Mouse (Mus musculus): ENCODE results near the gene Map3k5. TPM values are rescaled to one million over a fixed set of nuclear protein-coding genes. Genes with fewer than 3 reads are reported as not detected.
A peak's percentile ranks its signal among the peaks of the same experiment; 100 is the strongest.
"Not testable (repeated sequence)": the region's sequence is repeated elsewhere in the genome, so short reads cannot be mapped to it uniquely, and the experiment has no call there.

Map3k5 gene
- polyA plus RNA-seq, 1 experiment from 2014 or later: 0.83 TPM

DNA sequence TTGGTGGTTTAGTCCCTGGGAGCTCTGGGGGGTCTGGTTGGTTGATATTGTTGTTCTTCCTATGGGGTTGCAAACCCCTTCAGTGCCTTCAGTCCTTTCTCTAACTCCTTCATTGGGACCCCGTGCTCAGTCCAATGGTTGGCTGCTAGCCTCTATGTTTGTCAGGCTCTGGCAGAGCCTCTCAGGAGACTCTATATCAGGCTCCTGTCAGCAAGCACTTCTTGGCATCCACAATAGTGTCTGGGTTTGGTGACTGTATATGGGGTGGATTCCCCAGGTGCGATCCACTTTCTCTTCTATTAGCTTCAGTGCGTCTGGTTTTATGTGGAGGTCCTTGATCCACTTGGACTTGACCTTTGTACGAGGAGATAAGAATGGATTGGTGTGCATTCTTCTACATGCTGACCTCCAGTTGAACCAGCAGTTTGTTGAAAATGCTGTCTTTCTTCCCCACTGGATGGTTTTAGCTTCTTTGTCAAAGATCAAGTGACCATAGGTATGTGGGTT lies 7.8 kb upstream of the Map3k5 start:
- ATAC-seq (ENCODE audit: low read depth); H3K27ac ChIP-seq (ENCODE audit: low read length); H3K36me3 ChIP-seq (ENCODE audit: control insufficient read depth, insufficient read depth); H3K9me3 ChIP-seq (replicated peaks; ENCODE audit: control insufficient read depth, low read length); H3K4me2 ChIP-seq (ENCODE audit: low read depth, low read length); H3K27me3 ChIP-seq (ENCODE audit: control insufficient read depth, insufficient read depth, low read depth, low read length); H3K4me1 ChIP-seq (ENCODE audit: control insufficient read depth, low read depth, low read length); H3K9ac ChIP-seq (ENCODE audit: low read depth, low read length); H3K4me3 ChIP-seq (ENCODE audit: low read depth, low read length): not testable (repeated sequence)
- 74% methylated on average over 4 of the region's 4 CpGs for WGBS (ENCODE audit: insufficient replicate concordance)

DNA sequence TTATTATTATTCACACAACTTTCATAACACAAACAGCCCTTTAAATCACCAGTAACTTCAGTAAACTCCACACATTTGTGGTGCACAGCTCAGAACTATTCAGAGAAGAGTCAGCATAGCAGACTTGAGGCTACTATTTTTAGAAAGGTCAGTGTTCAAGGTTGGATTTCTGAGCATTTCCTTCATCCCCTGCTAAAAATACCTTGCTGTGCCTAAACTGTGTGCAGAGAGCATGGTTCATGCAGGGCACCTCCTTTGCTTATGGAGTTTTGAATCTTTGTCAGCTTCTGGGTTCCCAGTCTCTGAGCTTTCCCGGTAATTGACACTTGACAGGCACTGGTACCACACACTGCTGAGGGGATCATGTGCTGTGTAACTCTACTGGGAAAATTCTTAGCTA lies 6.1 kb upstream of the Map3k5 start:
- H3K27ac ChIP-seq (ENCODE audit: low read length): no peak overlapping the region
- H3K36me3 ChIP-seq (ENCODE audit: control insufficient read depth, insufficient read depth): no peaks in the 10 kb centered on the region
- ATAC-seq (ENCODE audit: low read depth): no peak
- no peak overlapping the region for H3K4me2 ChIP-seq (ENCODE audit: low read depth, low read length)
- peaks cover 9% of the 10 kb centered on the region for H3K27me3 ChIP-seq (ENCODE audit: control insufficient read depth, insufficient read depth, low read depth, low read length)
- H3K9ac ChIP-seq (ENCODE audit: low read depth, low read length): no peak overlapping the region
- H3K4me1 ChIP-seq (ENCODE audit: control insufficient read depth, low read depth, low read length): no peaks in the 10 kb centered on the region
- WGBS (ENCODE audit: insufficient replicate concordance): 70% methylated on average over 1 of the region's 1 CpGs
- H3K9me3 ChIP-seq (replicated peaks; ENCODE audit: control insufficient read depth, low read length): no peaks in the 10 kb centered on the region
- H3K4me3 ChIP-seq (ENCODE audit: low read depth, low read length): no peak overlapping the region

DNA sequence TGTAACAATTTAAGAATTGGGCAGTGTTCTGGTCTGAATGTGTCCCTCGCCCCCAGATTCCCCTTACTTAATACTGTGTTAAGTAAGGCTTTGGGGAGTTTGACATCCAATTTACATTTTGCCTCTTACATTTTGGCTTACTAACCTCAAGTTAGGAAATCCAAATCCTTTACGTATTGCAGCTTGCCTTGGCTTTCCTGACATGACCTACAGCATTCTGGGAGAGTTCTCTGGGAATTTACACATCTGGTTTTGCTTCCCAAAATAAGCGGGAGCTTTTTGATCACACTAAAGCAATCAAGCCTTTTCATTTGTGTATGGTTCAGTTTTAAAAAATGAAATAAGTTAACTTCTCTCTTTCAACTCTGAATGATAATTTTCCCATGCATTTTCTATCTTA lies 1.3 kb upstream of the Map3k5 start:
- Histone ChIP-seq H3K4me2 (ENCODE audit: low read depth, low read length) (peak overlapping the region; percentile 77), H3K27me3 (ENCODE audit: control insufficient read depth, insufficient read depth, low read depth, low read length) (peaks cover 31% of the 10 kb centered on the region), H3K9ac (ENCODE audit: low read depth, low read length) (no peak overlapping the region), H3K4me3 (ENCODE audit: low read depth, low read length) (no peak overlapping the region), H3K27ac (ENCODE audit: low read length) (no peak overlapping the region), H3K9me3 (replicated peaks; ENCODE audit: control insufficient read depth, low read length) (no peaks in the 10 kb centered on the region), H3K36me3 (ENCODE audit: control insufficient read depth, insufficient read depth) (no peaks in the 10 kb centered on the region), H3K4me1 (ENCODE audit: control insufficient read depth, low read depth, low read length) (no peaks in the 10 kb centered on the region; the same call in none of the 2 replicates)
- whole genome bisulfite sequencing (ENCODE audit: insufficient replicate concordance): 36% methylated on average over 3 of the region's 3 CpGs
- ATAC-seq (ENCODE audit: low read depth): no peak

DNA sequence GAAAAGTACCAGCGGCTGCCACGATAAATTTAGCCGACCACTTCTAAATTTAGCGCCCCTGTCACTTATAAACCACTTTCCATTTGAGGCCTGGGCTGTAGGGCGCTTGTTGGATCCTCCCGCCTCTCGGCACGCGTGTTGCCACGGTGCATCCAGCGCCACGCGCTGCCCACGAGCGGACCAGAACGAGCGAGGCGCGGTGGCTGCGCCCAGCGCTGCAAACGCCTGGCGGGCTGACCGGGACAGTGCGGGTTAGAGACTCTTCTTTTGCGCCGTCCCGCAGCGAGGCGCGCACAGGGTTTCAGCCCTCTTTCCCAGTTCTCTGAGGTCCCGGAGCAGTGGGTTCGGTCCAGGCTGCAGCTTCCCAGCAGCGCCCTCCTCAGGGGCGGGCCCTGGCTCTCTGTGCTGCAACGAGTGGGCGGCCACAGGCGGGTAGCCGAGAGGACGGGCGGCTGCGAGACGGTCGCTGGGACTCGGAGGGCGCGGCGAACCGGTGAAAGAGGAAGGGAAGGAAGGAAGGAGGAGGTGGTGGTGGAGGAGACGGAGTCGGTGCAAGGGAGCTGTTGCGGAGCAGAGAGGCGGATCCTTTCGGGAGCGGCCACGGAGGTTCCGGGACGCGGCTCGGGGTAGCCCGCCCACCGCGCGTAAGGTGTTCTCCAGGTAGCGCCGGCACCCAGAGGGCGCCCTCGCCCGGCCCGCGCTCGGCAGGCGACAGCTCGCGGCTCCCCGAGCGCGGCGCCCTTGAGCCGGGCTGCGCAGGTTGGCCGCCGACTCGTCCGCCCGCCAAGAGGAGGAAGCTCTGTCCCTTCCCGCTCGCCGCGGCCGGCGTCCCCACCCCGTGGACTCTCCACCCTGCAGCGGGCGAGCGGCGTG lies 525 bp upstream of the Map3k5 start:
- Histone ChIP-seq H3K4me3 (ENCODE audit: low read depth, low read length) (peak overlapping the region; percentile 69), H3K4me2 (ENCODE audit: low read depth, low read length) (peak overlapping the region; percentile 77), H3K9ac (ENCODE audit: low read depth, low read length) (peak overlapping the region; percentile 66), H3K27me3 (ENCODE audit: control insufficient read depth, insufficient read depth, low read depth, low read length) (peaks cover 31% of the 10 kb centered on the region), H3K27ac (ENCODE audit: low read length) (peak overlapping the region; percentile 72), H3K4me1 (ENCODE audit: control insufficient read depth, low read depth, low read length) (peaks cover 3% of the 10 kb centered on the region), H3K36me3 (ENCODE audit: control insufficient read depth, insufficient read depth) (no peaks in the 10 kb centered on the region), H3K9me3 (replicated peaks; ENCODE audit: control insufficient read depth, low read length) (no peaks in the 10 kb centered on the region)
- under 1% methylated on average over 88 of the region's 97 CpGs for WGBS (ENCODE audit: insufficient replicate concordance)
- peak; percentile 83 for ATAC-seq (ENCODE audit: low read depth)

DNA sequence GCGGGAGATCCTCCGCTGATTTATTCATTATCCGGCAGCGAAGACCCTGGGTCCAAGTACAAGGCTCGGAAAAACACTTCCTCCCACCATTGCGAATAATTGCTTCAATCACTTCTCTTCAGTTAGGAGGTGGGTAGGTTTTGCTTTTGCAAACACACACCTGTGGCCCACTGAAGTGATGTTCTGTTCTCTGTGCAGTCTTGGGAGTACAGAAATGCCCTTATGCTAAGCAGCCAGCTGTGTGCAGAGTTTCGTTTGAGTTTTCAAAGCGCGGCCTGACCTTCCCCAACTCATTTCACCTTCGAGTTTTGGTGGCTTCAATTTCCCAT lies 987 bp downstream of the Map3k5 start:
- ATAC-seq (ENCODE audit: low read depth): no peak
- H3K27ac ChIP-seq (ENCODE audit: low read length): no peak overlapping the region
- WGBS (ENCODE audit: insufficient replicate concordance): 6% methylated on average over 10 of the region's 10 CpGs

DNA sequence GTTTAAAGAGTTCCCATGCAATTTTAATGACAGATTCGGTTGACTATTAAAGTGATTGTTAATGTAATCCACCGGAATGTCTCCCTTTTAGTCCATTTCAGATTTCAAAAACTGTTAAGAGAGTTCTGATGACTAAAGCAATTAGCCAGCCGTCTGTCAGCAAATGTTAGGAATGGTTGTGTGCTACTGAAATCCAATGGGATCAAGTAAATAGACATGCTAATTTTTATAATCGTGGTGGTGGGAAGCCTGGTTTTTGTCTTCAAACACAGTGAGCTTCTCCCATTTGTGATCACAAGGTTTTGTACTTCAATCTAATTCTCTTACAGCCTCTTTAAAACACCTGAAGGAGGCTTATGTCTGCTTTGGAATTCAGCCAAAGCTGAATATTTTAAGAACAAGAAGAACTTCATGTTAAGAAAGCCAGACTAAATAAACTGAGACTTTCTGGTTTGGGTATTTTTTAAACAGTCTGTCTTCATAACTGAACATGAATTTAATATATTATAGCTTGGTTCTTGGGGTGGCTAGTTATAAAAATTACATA lies 1.6 kb downstream of the Map3k5 start:
- Histone ChIP-seq H3K4me1 (ENCODE audit: control insufficient read depth, low read depth, low read length) (peaks cover 14% of the 10 kb centered on the region), H3K27me3 (ENCODE audit: control insufficient read depth, insufficient read depth, low read depth, low read length) (peaks cover 31% of the 10 kb centered on the region), H3K4me2 (ENCODE audit: low read depth, low read length) (peak overlapping the region; percentile 77; the same call in 1 of the 2 replicates), H3K27ac (ENCODE audit: low read length) (no peak overlapping the region), H3K36me3 (ENCODE audit: control insufficient read depth, insufficient read depth) (no peaks in the 10 kb centered on the region), H3K4me3 (ENCODE audit: low read depth, low read length) (0 out of 2 replicates have a peak overlapping the region, but pooled peaks have one; percentile 5), H3K9me3 (replicated peaks; ENCODE audit: control insufficient read depth, low read length) (no peaks in the 10 kb centered on the region), H3K9ac (ENCODE audit: low read depth, low read length) (no peak overlapping the region)
- 55% methylated on average over 4 of the region's 4 CpGs for WGBS (ENCODE audit: insufficient replicate concordance)
- ATAC-seq (ENCODE audit: low read depth): no peak

More for the DNA sequence above, 987 bp downstream of the Map3k5 start:
- peak overlapping the region; percentile 69 for H3K4me3 ChIP-seq (ENCODE audit: low read depth, low read length)
- peak overlapping the region; percentile 77 for H3K4me2 ChIP-seq (ENCODE audit: low read depth, low read length)
- H3K9ac ChIP-seq (ENCODE audit: low read depth, low read length): no peak overlapping the region; the same call in 1 of the 2 replicates
- no peaks in the 10 kb centered on the region for H3K9me3 ChIP-seq (replicated peaks; ENCODE audit: control insufficient read depth, low read length)
- H3K4me1 ChIP-seq (ENCODE audit: control insufficient read depth, low read depth, low read length): peaks cover 11% of the 10 kb centered on the region
- no peaks in the 10 kb centered on the region for H3K36me3 ChIP-seq (ENCODE audit: control insufficient read depth, insufficient read depth)
- peaks cover 31% of the 10 kb centered on the region for H3K27me3 ChIP-seq (ENCODE audit: control insufficient read depth, insufficient read depth, low read depth, low read length)

DNA sequence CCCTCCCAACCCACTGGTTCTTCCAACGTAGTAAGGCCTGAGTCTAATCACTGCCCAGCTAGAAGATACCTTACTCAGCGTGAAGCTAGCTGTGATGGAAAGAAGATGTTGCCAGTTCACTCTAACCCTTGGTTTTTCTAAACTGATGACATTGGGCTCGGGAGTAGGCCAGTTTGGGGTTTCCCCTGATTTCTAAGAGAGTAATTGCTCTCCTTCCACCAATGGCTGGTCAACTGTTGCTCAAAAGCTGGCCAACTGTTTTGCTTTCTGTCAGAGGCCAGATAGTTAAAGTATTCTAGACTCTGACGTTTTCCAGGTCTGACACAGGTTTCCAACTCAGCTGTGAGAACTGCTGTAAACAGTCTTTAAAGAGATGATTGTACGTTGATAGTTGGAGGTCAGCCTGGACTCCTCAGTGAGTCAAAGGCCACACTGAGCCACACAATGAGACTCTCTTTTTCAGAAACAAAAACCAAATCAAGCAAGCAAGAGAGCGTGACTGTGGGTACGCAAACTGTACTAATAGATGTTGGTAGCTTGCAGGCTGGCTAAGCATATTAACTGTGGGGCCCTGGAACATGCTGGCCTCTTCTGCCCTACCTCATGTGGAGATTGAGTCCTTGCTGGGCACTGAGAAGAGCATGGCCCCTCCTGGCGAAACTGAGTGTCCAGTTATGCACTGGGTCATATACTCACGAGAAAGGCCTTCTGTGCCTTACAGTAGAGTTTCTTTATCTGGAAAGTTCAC lies 2.9 kb downstream of the Map3k5 start:
- 55% methylated on average over 9 of the region's 9 CpGs for WGBS (ENCODE audit: insufficient replicate concordance)
- no peak overlapping the region for H3K9ac ChIP-seq (ENCODE audit: low read depth, low read length)
- peak overlapping the region; percentile 46; the same call in 1 of the 2 replicates for H3K27ac ChIP-seq (ENCODE audit: low read length)
- no peaks in the 10 kb centered on the region for H3K9me3 ChIP-seq (replicated peaks; ENCODE audit: control insufficient read depth, low read length)
- no peaks in the 10 kb centered on the region for H3K36me3 ChIP-seq (ENCODE audit: control insufficient read depth, insufficient read depth)
- peak overlapping the region; percentile 23; the same call in 1 of the 2 replicates for H3K4me2 ChIP-seq (ENCODE audit: low read depth, low read length)
- peaks cover 31% of the 10 kb centered on the region for H3K27me3 ChIP-seq (ENCODE audit: control insufficient read depth, insufficient read depth, low read depth, low read length)
- ATAC-seq (ENCODE audit: low read depth): no peak
- no peak overlapping the region for H3K4me3 ChIP-seq (ENCODE audit: low read depth, low read length)
- H3K4me1 ChIP-seq (ENCODE audit: control insufficient read depth, low read depth, low read length): peaks cover 14% of the 10 kb centered on the region

DNA sequence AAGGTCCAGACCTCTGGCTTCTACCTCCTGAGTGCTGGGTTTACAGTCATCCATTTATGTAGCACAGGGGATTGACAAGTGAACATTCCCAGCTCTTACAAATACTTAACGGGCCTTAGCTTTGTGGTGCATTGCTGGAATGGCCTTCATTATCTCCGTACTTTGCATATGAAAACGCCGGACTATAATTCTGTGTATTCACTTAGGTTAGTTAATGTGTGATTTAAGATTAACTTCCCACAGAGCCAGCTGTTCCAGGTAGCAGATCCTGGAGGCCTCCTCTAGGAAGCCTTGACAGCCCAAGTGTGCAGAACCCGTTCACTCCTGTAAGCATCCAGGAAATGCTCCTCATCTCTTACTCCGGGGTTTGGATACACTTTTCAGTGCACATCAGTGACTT lies 4.5 kb downstream of the Map3k5 start:
- peaks cover 17% of the 10 kb centered on the region for H3K27me3 ChIP-seq (ENCODE audit: control insufficient read depth, insufficient read depth, low read depth, low read length)
- H3K4me1 ChIP-seq (ENCODE audit: control insufficient read depth, low read depth, low read length): peaks cover 14% of the 10 kb centered on the region
- no peaks in the 10 kb centered on the region for H3K9me3 ChIP-seq (replicated peaks; ENCODE audit: control insufficient read depth, low read length)
- no peak overlapping the region for H3K27ac ChIP-seq (ENCODE audit: low read length)
- 61% methylated on average over 6 of the region's 6 CpGs for WGBS (ENCODE audit: insufficient replicate concordance)
- H3K9ac ChIP-seq (ENCODE audit: low read depth, low read length): no peak overlapping the region
- H3K36me3 ChIP-seq (ENCODE audit: control insufficient read depth, insufficient read depth): no peaks in the 10 kb centered on the region
- H3K4me2 ChIP-seq (ENCODE audit: low read depth, low read length): no peak overlapping the region
- no peak for ATAC-seq (ENCODE audit: low read depth)
- H3K4me3 ChIP-seq (ENCODE audit: low read depth, low read length): no peak overlapping the region
